ENCODE assay signal across 8 mouse cellular contexts in genomic region chr17:51831121-51831701, GRCm38 (mm10). TPM values are rescaled to one million over a fixed set of nuclear protein-coding genes. Genes with fewer than 3 reads are reported as not detected.
A peak's percentile ranks its signal among the peaks of the same experiment; 100 is the strongest.
DNase-seq lines count a peak whose midpoint lies in the region; ATAC-seq and TF ChIP-seq lines count a peak whose summit lies in the region.

No protein-coding gene starts in this region.

- H3K9me3 ChIP-seq in G1E (replicated peaks) = peaks cover 39% of the 10 kb centered on the region
- no peaks in the 10 kb centered on the region for H3K9me3 ChIP-seq in hindbrain, embryonic 13.5 days
- no peaks in the 10 kb centered on the region for H3K9me3 ChIP-seq in midbrain, embryonic 13.5 days

- H3K36me3 ChIP-seq in G1E (replicated peaks) = no peaks in the 10 kb centered on the region
- H3K36me3 ChIP-seq in hindbrain, embryonic 13.5 days = no peaks in the 10 kb centered on the region
- no peaks in the 10 kb centered on the region for H3K36me3 ChIP-seq in midbrain, embryonic 13.5 days

- H3K27me3 ChIP-seq in G1E (ENCODE audit: insufficient read depth, low read length) = no peaks in the 10 kb centered on the region
- H3K27me3 ChIP-seq in hindbrain, embryonic 13.5 days = peaks cover 53% of the 10 kb centered on the region
- peaks cover 47% of the 10 kb centered on the region for H3K27me3 ChIP-seq in midbrain, embryonic 13.5 days

- H3K4me3 ChIP-seq in G1E (ENCODE audit: low read depth, low read length) = peak overlapping the region; percentile 9; the same call in 1 of the 2 replicates
- H3K4me3 ChIP-seq in hindbrain, embryonic 13.5 days = peak overlapping the region; percentile 73
- H3K4me3 ChIP-seq in midbrain, embryonic 13.5 days (replicated peaks) = peak overlapping the region; percentile 71

- H3K4me2 ChIP-seq in hindbrain, embryonic 13.5 days = peak overlapping the region; percentile 99
- peak overlapping the region; percentile 93 for H3K4me2 ChIP-seq in midbrain, embryonic 13.5 days (replicated peaks)

- no peak for TF ChIP-seq CTCF in G1E (IDR thresholded peaks at IDR 0.05; ENCODE audit: low read depth, low read length)

- no peaks in the 10 kb centered on the region for H3K4me1 ChIP-seq in G1E (ENCODE audit: insufficient read depth, low read depth, low read length)
- H3K4me1 ChIP-seq in hindbrain, embryonic 13.5 days (replicated peaks) = peaks cover 24% of the 10 kb centered on the region
- H3K4me1 ChIP-seq in midbrain, embryonic 13.5 days (replicated peaks) = peaks cover 20% of the 10 kb centered on the region

- ATAC-seq in CD4-positive, CD25-positive, alpha-beta regulatory T cell, adult 4 months = no peak
- no peak for ATAC-seq in G1E (ENCODE audit: extremely low read depth, insufficient number of reproducible peaks, low FRiP score, poor library complexity, severe bottlenecking)
- no peak for ATAC-seq in hindbrain, embryonic 13.5 days (ENCODE audit: low FRiP score)
- peak; percentile 32; the same call in 1 of the 2 replicates for ATAC-seq in midbrain, embryonic 13.5 days
- ATAC-seq in cerebellum, adult (ENCODE audit: insufficient number of reproducible peaks, low FRiP score, low TSS enrichment) = no peak

- 13% methylated on average over 14 of the region's 14 CpGs for WGBS in hindbrain, embryonic 13.5 days
- 16% methylated on average over 14 of the region's 14 CpGs for WGBS in midbrain, embryonic 13.5 days

- H3K27ac ChIP-seq in hindbrain, embryonic 13.5 days = no peak overlapping the region
- no peak overlapping the region for H3K27ac ChIP-seq in midbrain, embryonic 13.5 days

- peak overlapping the region; percentile 83 for H3K9ac ChIP-seq in hindbrain, embryonic 13.5 days
- H3K9ac ChIP-seq in midbrain, embryonic 13.5 days (replicated peaks) = peak overlapping the region; percentile 79; the same call in 1 of the 2 replicates

- DNase-seq in CD4-positive, CD25-positive, alpha-beta regulatory T cell, adult 2 months (ENCODE audit: low read depth, low spot score) = peak; percentile 39
- no peak for DNase-seq in G1E (ENCODE audit: low spot score)
- no peak for DNase-seq in gastrocnemius, postnatal 4 days (ENCODE audit: low spot score in 2 of 2)
- no peak for DNase-seq in lung, postnatal 14 days

RNA-seq across cellular contexts. Expression of gene Satb1, which starts 1.9 kb away (rescaled TPM):
- 10 to 100 TPM; 49.5 to 77.2 TPM for polyA plus RNA-seq in CD4-positive, CD25-positive, alpha-beta regulatory T cell, adult 4 months (2017; shearing (Covaris generic))
- total RNA-seq in G1E (2014; fragmentation: Nextera tagmentation) (not detected in 2 replicates), G1E (2017) (0.06 and 0.22 TPM in 2 replicates)
- not detected in 2 replicates for polyA plus RNA-seq in G1E (2012)
- polyA plus RNA-seq in hindbrain, embryonic 13.5 days (2015; fragmentation: Nextera tagmentation; extraction: Ambion mirVana) = 31.4 and 32.1 TPM in 2 replicates
- 28.3 and 30.1 TPM in 2 replicates for polyA plus RNA-seq in midbrain, embryonic 13.5 days (2015; fragmentation: Nextera tagmentation; extraction: Ambion mirVana)
- total RNA-seq in gastrocnemius, postnatal 4 days (2021) = 10 to 100 TPM; 66.4 to 68.8 TPM

Comparison
In these comparisons a context has a peak if more than half of its experiments do, and no peak if none do; other contexts are left out.
1. H3K4me3 ChIP-seq: peak in every context shown above with its lines; median percentile 73 in hindbrain, embryonic 13.5 days; 71 in midbrain, embryonic 13.5 days; 9 in G1E.
2. RNA of gene Satb1, which starts 1.9 kb away (polyA plus RNA-seq): 49.5 to 77.2 TPM in CD4-positive, CD25-positive, alpha-beta regulatory T cell, adult 4 months, 31.4 to 32.1 TPM in hindbrain, embryonic 13.5 days and 28.3 to 30.1 TPM in midbrain, embryonic 13.5 days; not detected in G1E; every median in the first group is over 10 times any median in the second.